Mouse (Mus musculus) layer of hippocampus, postnatal 14 days (tissue): ENCODE results near the gene Pde3a. TPM values are rescaled to one million over a fixed set of nuclear protein-coding genes. Genes with fewer than 3 reads are reported as not detected.

ENCODE experiments used
- DNase-seq, 2 experiments: peaks; one replicate each; pipeline ENCODE4 v3.0.0; 2021 to 2022; ENCODE audit warnings: low spot score in 2 of 2, mixed read lengths in 1 of 2
- total RNA-seq, 2 experiments: library from RNA; stranded (reverse); gene quantifications; 2 replicates each; pipeline ENCODE4 v1.2.3; 2021

Pde3a gene
- total RNA-seq, 2 experiments from 2014 or later: 4.2 to 5.1 TPM

- peak; percentile 37 to 61 for DNase-seq
These were observed 239.6 kb downstream of the Pde3a start for GRCm38 (mm10) chr6:141488619-141489018.

- no peak for DNase-seq
These were observed 245.8 kb downstream of the Pde3a start for GRCm38 (mm10) chr6:141494909-141495308.

- peak; percentile 9 to 72 for DNase-seq
These were observed 246.8 kb downstream of the Pde3a start for GRCm38 (mm10) chr6:141495634-141496418.

GRCm38 (mm10) chr6:141499511-141499910, 250.4 kb downstream of the Pde3a start:
- DNase-seq: no peak

GRCm38 (mm10) chr6:141501171-141501570, 252.1 kb downstream of the Pde3a start:
- DNase-seq: no peak

GRCm38 (mm10) chr6:141522541-141522940, 273.5 kb downstream of the Pde3a start:
- no peak for DNase-seq

- DNase-seq: peak in 1 of 2 experiments; percentile 64
These were observed 274.9 kb downstream of the Pde3a start, which contains the start of gene Slco1c1 for GRCm38 (mm10) chr6:141523747-141524640. Slco1c1 (plus strand) TSS chr6:141524368.

GRCm38 (mm10) chr6:141525787-141526186, 276.7 kb downstream of the Pde3a start:
- DNase-seq: no peak

- DNase-seq: peak in 1 of 2 experiments; percentile 46
These were observed 281.8 kb downstream of the Pde3a start for GRCm38 (mm10) chr6:141530865-141531264.

- DNase-seq: no peak
These were observed 288.2 kb downstream of the Pde3a start for GRCm38 (mm10) chr6:141537298-141537697.

- no peak for DNase-seq
These were observed 292.1 kb downstream of the Pde3a start for GRCm38 (mm10) chr6:141541136-141541535.

- no peak for DNase-seq
These were observed 294.3 kb downstream of the Pde3a start for GRCm38 (mm10) chr6:141543344-141543743.
